Mouse (Mus musculus): ENCODE data around the gene Arhgap23.

GRCm38 (mm10) chr11:97418834-97419539, 3.7 kb downstream of the Arhgap23 start:
- TF ChIP-seq CTCF (IDR thresholded peaks at IDR 0.05; ENCODE audit: low read depth), result no peak
- no peak for TF ChIP-seq EP300 (IDR thresholded peaks at IDR 0.05; ENCODE audit: low read depth)
